Mouse (Mus musculus): Measurements from ENCODE around the gene Olfr1112.
"Not testable (repeated sequence)": the region's sequence is repeated elsewhere in the genome, so short reads cannot be mapped to it uniquely, and the experiment has no call there.

Olfr1112 gene

DNA sequence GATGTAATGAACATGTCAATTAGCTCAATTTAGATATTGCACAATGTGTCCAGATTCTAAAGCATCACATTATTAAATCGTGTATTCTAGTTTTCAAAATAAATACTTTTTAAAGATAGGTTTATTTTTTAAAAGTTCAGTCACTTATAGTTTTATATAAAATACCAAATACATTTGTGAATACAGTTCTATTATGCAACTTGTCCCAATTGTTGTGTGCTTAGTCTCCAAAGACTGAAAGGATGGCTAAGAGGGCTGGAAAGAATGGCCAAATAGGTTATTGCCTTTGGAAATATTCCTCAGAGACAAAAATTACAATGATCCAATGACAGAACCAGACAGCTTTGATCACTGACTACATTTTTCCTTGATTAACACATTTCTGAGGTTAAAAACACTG lies at the start of gene Olfr1112:
TSS of gene Olfr1112 (plus strand) at position 301 of the 400 bp plus-strand sequence.
- DNase-seq = no peak

GRCm38 (mm10) chr2:87140200-87140599 lies 47.4 kb upstream of the Olfr1112 start, which contains the start of gene Olfr1110:
Gene Olfr1110, minus strand, starts transcription at chr2:87140300.
- no peak for DNase-seq

GRCm38 (mm10) chr2:87152524-87152923 lies 35.1 kb upstream of the Olfr1112 start, which contains the start of gene Olfr1111:
Gene Olfr1111, minus strand, starts transcription at chr2:87152624.
- no peak for DNase-seq

DNA sequence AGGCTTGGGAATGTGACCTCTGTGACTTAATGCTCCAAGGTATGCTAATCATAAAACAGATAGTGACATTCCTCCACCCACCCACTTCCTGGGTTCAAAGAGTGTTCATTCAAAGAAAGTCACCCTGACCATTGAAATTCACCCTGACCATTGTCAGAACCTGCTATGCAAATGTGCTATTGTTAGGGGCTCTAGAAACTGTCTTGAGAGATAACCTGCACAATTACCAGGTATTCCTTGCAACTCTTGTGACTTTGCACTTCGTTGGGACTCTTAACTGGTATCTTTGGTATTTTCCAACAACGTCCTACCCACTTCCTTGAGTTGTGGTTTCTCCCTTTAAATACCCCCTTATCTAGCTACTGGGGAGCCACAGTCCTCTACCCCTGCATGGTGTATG lies 19.9 kb upstream of the Olfr1112 start:
- DNase-seq = not testable (repeated sequence)

DNA sequence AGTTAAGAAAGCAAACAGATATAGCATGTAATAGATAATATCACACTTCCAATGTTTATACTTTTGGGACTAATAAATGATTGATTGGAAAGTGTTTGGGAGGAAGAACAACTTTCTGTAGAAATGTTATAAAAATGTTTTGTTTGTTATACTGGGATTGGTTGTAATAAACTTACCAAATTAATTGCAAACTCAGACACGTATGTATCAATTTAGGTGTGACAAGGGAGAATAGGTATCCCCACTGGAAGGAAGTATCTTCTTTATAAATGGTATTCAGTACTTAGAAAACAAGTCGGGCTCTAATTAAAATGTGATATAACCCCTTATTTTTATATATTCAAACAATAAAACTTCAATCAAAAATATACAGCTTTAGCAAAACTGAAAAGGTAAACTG lies 21.1 kb downstream of the Olfr1112 start, which contains the start of gene Olfr1113:
TSS of gene Olfr1113 (plus strand) at position 301 of the 400 bp plus-strand sequence.
- DNase-seq = no peak

All from B cell, adult 2 months (primary cell).